Mouse (Mus musculus) liver, postnatal 0 days (tissue): ENCODE results near the gene Elmo1.

Experiments used
- CTCF ChIP-seq: sonication (generic); IDR thresholded peaks from 2 replicates; pipeline ENCODE4 v1.5.1; 2016; ENCODE audit warnings: antibody characterized with exemption, low read depth
- EP300 ChIP-seq: IDR thresholded peaks from 2 replicates; pipeline ENCODE4 v1.6.1; 2016; ENCODE audit warnings: antibody characterized with exemption, low read depth, mild to moderate bottlenecking

DNA sequence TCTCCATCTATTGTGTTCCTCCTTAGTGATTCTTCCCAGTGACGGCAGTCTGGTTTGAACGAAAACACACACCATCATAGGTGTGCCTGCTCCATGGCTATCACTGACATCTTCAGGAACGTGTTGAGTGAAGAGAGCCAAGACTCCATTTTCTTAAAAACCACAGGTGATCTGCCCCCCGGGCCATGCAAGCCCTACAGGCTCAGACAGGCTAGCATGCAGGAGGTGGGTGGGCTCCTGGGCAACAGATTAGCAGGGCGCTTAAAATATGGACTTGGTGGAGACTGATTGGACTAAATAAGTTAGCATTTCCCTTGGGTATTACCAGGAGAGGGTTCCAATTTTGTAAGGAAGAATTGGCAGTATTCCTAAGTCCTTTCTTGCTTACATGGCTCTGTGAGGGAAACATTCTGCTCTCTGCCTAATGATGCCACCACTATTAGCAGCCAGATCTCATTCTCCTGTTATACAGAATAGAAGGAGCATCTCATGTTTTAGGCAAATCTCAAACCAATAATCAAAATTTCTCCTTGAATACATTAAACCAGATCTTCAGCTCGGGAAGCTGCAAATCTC, 101.7 kb downstream of the Elmo1 start:
- no peak for TF ChIP-seq CTCF
- TF ChIP-seq EP300 = no peak
